Mouse (Mus musculus) ES-CJ7 (cell line): ENCODE measurements around the gene 4930486L24Rik.
A peak's percentile ranks its signal among the peaks of the same experiment; 100 is the strongest.
"Not testable (repeated sequence)": the region's sequence is repeated elsewhere in the genome, so short reads cannot be mapped to it uniquely, and the experiment has no call there.

Source experiments
- DNase-seq: peaks from one replicate; pipeline ENCODE4 v3.0.0; 2011; ENCODE audit warnings: low read depth, low spot score

Gene 4930486L24Rik

GRCm38 (mm10) chr13:60864281-60864680 is at the start of gene 4930486L24Rik:
4930486L24Rik (minus strand) TSS chr13:60864475.
- DNase-seq: no peak

- DNase-seq: not testable (repeated sequence)
These were observed 40.5 kb upstream of the 4930486L24Rik start, which contains the start of gene Tpbpb for GRCm38 (mm10) chr13:60904780-60905179. Tpbpb (minus strand) TSS chr13:60904880.

GRCm38 (mm10) chr13:60897328-60897727 is 33.1 kb upstream of the 4930486L24Rik start, which contains the start of gene Ctla2b:
Ctla2b (minus strand) TSS chr13:60897447.
- no peak for DNase-seq

GRCm38 (mm10) chr13:60896794-60897193 is 32.5 kb upstream of the 4930486L24Rik start, which contains the start of gene Gm49392:
Gm49392 (minus strand) TSS chr13:60896894.
- DNase-seq: not testable (repeated sequence)

GRCm38 (mm10) chr13:60895406-60896160 is 31.3 kb upstream of the 4930486L24Rik start:
- DNase-seq: no peak

GRCm38 (mm10) chr13:60892301-60892700 is 28.0 kb upstream of the 4930486L24Rik start:
- no peak for DNase-seq

GRCm38 (mm10) chr13:60848241-60849120 is 15.8 kb downstream of the 4930486L24Rik start:
- DNase-seq: no peak

- DNase-seq: no peak
These were observed 21.1 kb downstream of the 4930486L24Rik start for GRCm38 (mm10) chr13:60843153-60843552.

- DNase-seq: no peak
These were observed 21.6 kb downstream of the 4930486L24Rik start for GRCm38 (mm10) chr13:60842703-60843102.

- DNase-seq: no peak
These were observed 24.8 kb downstream of the 4930486L24Rik start for GRCm38 (mm10) chr13:60839353-60839902.

- DNase-seq: peak; percentile 8
These were observed 38.2 kb downstream of the 4930486L24Rik start for GRCm38 (mm10) chr13:60826052-60826451.

GRCm38 (mm10) chr13:60820486-60821175 is 43.6 kb downstream of the 4930486L24Rik start:
- DNase-seq: no peak

- DNase-seq: peak; percentile 42
These were observed 44.8 kb downstream of the 4930486L24Rik start for GRCm38 (mm10) chr13:60819469-60819868.

- DNase-seq: no peak
These were observed 50.6 kb downstream of the 4930486L24Rik start for GRCm38 (mm10) chr13:60813722-60814121.

- DNase-seq: no peak
These were observed 51.5 kb downstream of the 4930486L24Rik start for GRCm38 (mm10) chr13:60812768-60813167.

GRCm38 (mm10) chr13:60809690-60810089 is 54.6 kb downstream of the 4930486L24Rik start:
- no peak for DNase-seq

- no peak for DNase-seq
These were observed 61.5 kb downstream of the 4930486L24Rik start, which contains the start of gene Ctsll3 for GRCm38 (mm10) chr13:60802749-60803148. Ctsll3 (minus strand) TSS chr13:60802849.
